Mouse (Mus musculus) heart, postnatal 0 days (tissue): ENCODE measurements around the gene Dnajc6.

Source experiments
- CTCF ChIP-seq: IDR thresholded peaks from 2 replicates; pipeline ENCODE4 v1.5.1; 2016; ENCODE audit warnings: antibody characterized with exemption, control low read depth, low read depth
- EP300 ChIP-seq: IDR thresholded peaks from 2 replicates; pipeline ENCODE4 v1.6.1; 2016; ENCODE audit warnings: antibody characterized with exemption, low read depth

- no peak for TF ChIP-seq EP300
- TF ChIP-seq CTCF = no peak
Measured at GRCm38 (mm10) chr4:101589771-101590170, 93.3 kb downstream of the Dnajc6 start.
